Mouse (Mus musculus): ENCODE data around the gene Kif16b. TPM values are rescaled to one million over a fixed set of nuclear protein-coding genes. Genes with fewer than 3 reads are reported as not detected.

The Kif16b gene
- polyA plus RNA-seq, 1 experiment from 2014 or later: 10.1 TPM

GRCm38 (mm10) chr2:142891283-142891682, 10.0 kb downstream of the Kif16b start:
- Histone ChIP-seq H3K27ac (no peak overlapping the region), H3K4me2 (no peak overlapping the region), H3K4me1 (0 out of 2 replicates have a peak, but pooled peaks cover 2% of the 10 kb centered on the region), H3K36me3 (no peaks in the 10 kb centered on the region), H3K4me3 (no peak overlapping the region), H3K9ac (no peak overlapping the region), H3K9me3 (no peaks in the 10 kb centered on the region), H3K27me3 (no peaks in the 10 kb centered on the region)
- WGBS: 81% methylated on average over 2 of the region's 2 CpGs
- no peak for ATAC-seq (ENCODE audit: insufficient number of reproducible peaks, low FRiP score, low TSS enrichment, low read depth)

- Histone ChIP-seq H3K4me2 (no peak overlapping the region), H3K36me3 (no peaks in the 10 kb centered on the region), H3K9me3 (no peaks in the 10 kb centered on the region), H3K27ac (no peak overlapping the region), H3K9ac (no peak overlapping the region), H3K4me3 (no peak overlapping the region), H3K4me1 (peaks cover 4% of the 10 kb centered on the region; the same call in 1 of the 2 replicates), H3K27me3 (no peaks in the 10 kb centered on the region)
- ATAC-seq (ENCODE audit: insufficient number of reproducible peaks, low FRiP score, low TSS enrichment, low read depth): no peak
- WGBS: 96% methylated on average over 4 of the region's 4 CpGs
Observed at GRCm38 (mm10) chr2:142884456-142884855, 16.9 kb downstream of the Kif16b start.

GRCm38 (mm10) chr2:142883625-142883994, 17.7 kb downstream of the Kif16b start:
- ATAC-seq (ENCODE audit: insufficient number of reproducible peaks, low FRiP score, low TSS enrichment, low read depth): no peak

GRCm38 (mm10) chr2:142882871-142883624, 18.3 kb downstream of the Kif16b start:
- Histone ChIP-seq H3K4me3 (no peak overlapping the region), H3K27ac (no peak overlapping the region)
- ATAC-seq (ENCODE audit: insufficient number of reproducible peaks, low FRiP score, low TSS enrichment, low read depth): no peak

More at GRCm38 (mm10) chr2:142883625-142883994, 17.7 kb downstream of the Kif16b start:
- Histone ChIP-seq H3K27me3 (no peaks in the 10 kb centered on the region), H3K4me3 (no peak overlapping the region), H3K9me3 (no peaks in the 10 kb centered on the region), H3K4me2 (no peak overlapping the region), H3K9ac (no peak overlapping the region), H3K27ac (no peak overlapping the region), H3K4me1 (peaks cover 4% of the 10 kb centered on the region; the same call in 1 of the 2 replicates), H3K36me3 (no peaks in the 10 kb centered on the region)
- WGBS: 83% methylated on average over 7 of the region's 7 CpGs

GRCm38 (mm10) chr2:142882466-142882865, 18.9 kb downstream of the Kif16b start:
- Histone ChIP-seq H3K9ac (no peak overlapping the region), H3K4me3 (no peak overlapping the region), H3K27ac (no peak overlapping the region), H3K36me3 (no peaks in the 10 kb centered on the region), H3K9me3 (no peaks in the 10 kb centered on the region), H3K27me3 (no peaks in the 10 kb centered on the region), H3K4me2 (no peak overlapping the region), H3K4me1 (peaks cover 4% of the 10 kb centered on the region; the same call in 1 of the 2 replicates)
- WGBS: 28% methylated on average over 2 of the region's 2 CpGs
- no peak for ATAC-seq (ENCODE audit: insufficient number of reproducible peaks, low FRiP score, low TSS enrichment, low read depth)

More at GRCm38 (mm10) chr2:142882871-142883624, 18.3 kb downstream of the Kif16b start:
- H3K27me3 ChIP-seq: no peaks in the 10 kb centered on the region
- no peak overlapping the region for H3K4me2 ChIP-seq
- H3K9me3 ChIP-seq: no peaks in the 10 kb centered on the region
- 53% methylated on average over 7 of the region's 7 CpGs for WGBS
- H3K4me1 ChIP-seq: peaks cover 4% of the 10 kb centered on the region; the same call in 1 of the 2 replicates
- H3K36me3 ChIP-seq: no peaks in the 10 kb centered on the region
- no peak overlapping the region for H3K9ac ChIP-seq

GRCm38 (mm10) chr2:142881177-142881576, 20.2 kb downstream of the Kif16b start:
- Histone ChIP-seq H3K4me2 (no peak overlapping the region), H3K27me3 (no peaks in the 10 kb centered on the region), H3K4me1 (peaks cover 4% of the 10 kb centered on the region; the same call in 1 of the 2 replicates), H3K4me3 (no peak overlapping the region), H3K9ac (no peak overlapping the region), H3K27ac (no peak overlapping the region), H3K36me3 (no peaks in the 10 kb centered on the region), H3K9me3 (no peaks in the 10 kb centered on the region)
- 14% methylated on average over 4 of the region's 4 CpGs for WGBS
- no peak for ATAC-seq (ENCODE audit: insufficient number of reproducible peaks, low FRiP score, low TSS enrichment, low read depth)

GRCm38 (mm10) chr2:142879257-142879818, 22.0 kb downstream of the Kif16b start:
- no peak overlapping the region for H3K27ac ChIP-seq
- no peak for ATAC-seq (ENCODE audit: insufficient number of reproducible peaks, low FRiP score, low TSS enrichment, low read depth)
- no peak overlapping the region for H3K9ac ChIP-seq
- H3K36me3 ChIP-seq: no peaks in the 10 kb centered on the region
- H3K27me3 ChIP-seq: no peaks in the 10 kb centered on the region
- H3K9me3 ChIP-seq: no peaks in the 10 kb centered on the region
- peaks cover 4% of the 10 kb centered on the region; the same call in 1 of the 2 replicates for H3K4me1 ChIP-seq
- H3K4me2 ChIP-seq: no peak overlapping the region
- 63% methylated on average over 8 of the region's 8 CpGs for WGBS
- no peak overlapping the region for H3K4me3 ChIP-seq

- no peak overlapping the region for H3K27ac ChIP-seq
- 73% methylated on average over 2 of the region's 2 CpGs for WGBS
- no peaks in the 10 kb centered on the region for H3K4me1 ChIP-seq
- H3K36me3 ChIP-seq: no peaks in the 10 kb centered on the region
- H3K4me3 ChIP-seq: no peak overlapping the region
- no peak overlapping the region for H3K9ac ChIP-seq
- H3K9me3 ChIP-seq: no peaks in the 10 kb centered on the region
- no peaks in the 10 kb centered on the region for H3K27me3 ChIP-seq
- no peak for ATAC-seq (ENCODE audit: insufficient number of reproducible peaks, low FRiP score, low TSS enrichment, low read depth)
- H3K4me2 ChIP-seq: no peak overlapping the region
Observed at GRCm38 (mm10) chr2:142876636-142877035, 24.7 kb downstream of the Kif16b start.

- H3K4me2 ChIP-seq: no peak overlapping the region
- no peak overlapping the region for H3K4me3 ChIP-seq
- H3K9me3 ChIP-seq: no peaks in the 10 kb centered on the region
- no peaks in the 10 kb centered on the region for H3K36me3 ChIP-seq
- H3K27ac ChIP-seq: no peak overlapping the region
- no peak for ATAC-seq (ENCODE audit: insufficient number of reproducible peaks, low FRiP score, low TSS enrichment, low read depth)
- no peaks in the 10 kb centered on the region for H3K4me1 ChIP-seq
- 43% methylated on average over 4 of the region's 4 CpGs for WGBS
- H3K9ac ChIP-seq: no peak overlapping the region
- H3K27me3 ChIP-seq: no peaks in the 10 kb centered on the region
Observed at GRCm38 (mm10) chr2:142875936-142876335, 25.4 kb downstream of the Kif16b start.

- Histone ChIP-seq H3K4me2 (no peak overlapping the region), H3K27me3 (no peaks in the 10 kb centered on the region), H3K36me3 (no peaks in the 10 kb centered on the region), H3K4me1 (no peaks in the 10 kb centered on the region), H3K4me3 (no peak overlapping the region), H3K9ac (no peak overlapping the region), H3K9me3 (no peaks in the 10 kb centered on the region), H3K27ac (no peak overlapping the region)
- no peak for ATAC-seq (ENCODE audit: insufficient number of reproducible peaks, low FRiP score, low TSS enrichment, low read depth)
- 87% methylated on average over 2 of the region's 2 CpGs for WGBS
Observed at GRCm38 (mm10) chr2:142874562-142874961, 26.8 kb downstream of the Kif16b start.

GRCm38 (mm10) chr2:142870055-142870454, 31.3 kb downstream of the Kif16b start:
- H3K36me3 ChIP-seq: 0 out of 2 replicates have a peak, but pooled peaks cover under 1% of the 10 kb centered on the region

GRCm38 (mm10) chr2:142867481-142867880, 33.9 kb downstream of the Kif16b start:
- no peak overlapping the region for H3K9ac ChIP-seq
- 90% methylated on average over 2 of the region's 2 CpGs for WGBS
- H3K4me1 ChIP-seq: no peaks in the 10 kb centered on the region
- H3K27ac ChIP-seq: no peak overlapping the region
- no peak for ATAC-seq (ENCODE audit: insufficient number of reproducible peaks, low FRiP score, low TSS enrichment, low read depth)
- H3K4me3 ChIP-seq: no peak overlapping the region
- no peaks in the 10 kb centered on the region for H3K27me3 ChIP-seq
- H3K9me3 ChIP-seq: no peaks in the 10 kb centered on the region
- peaks cover 11% of the 10 kb centered on the region; the same call in 1 of the 2 replicates for H3K36me3 ChIP-seq
- H3K4me2 ChIP-seq: no peak overlapping the region

More at GRCm38 (mm10) chr2:142870055-142870454, 31.3 kb downstream of the Kif16b start:
- no peaks in the 10 kb centered on the region for H3K27me3 ChIP-seq
- ATAC-seq (ENCODE audit: insufficient number of reproducible peaks, low FRiP score, low TSS enrichment, low read depth): no peak
- no peak overlapping the region for H3K4me3 ChIP-seq
- no peaks in the 10 kb centered on the region for H3K9me3 ChIP-seq
- no peak overlapping the region for H3K9ac ChIP-seq
- H3K27ac ChIP-seq: no peak overlapping the region
- H3K4me1 ChIP-seq: no peaks in the 10 kb centered on the region
- H3K4me2 ChIP-seq: no peak overlapping the region
- WGBS: 91% methylated on average over 8 of the region's 8 CpGs

Data from limb, embryonic 15.5 days (tissue).